Mouse (Mus musculus) naive thymus-derived CD4-positive, alpha-beta T cell, adult 2 months (primary cell): ENCODE results near the gene Bicc1.

Experiments
- DNase-seq: peaks from one replicate; pipeline ENCODE4 v3.0.0-alpha.2; 2011; ENCODE audit warnings: low read depth

Gene Bicc1

DNA sequence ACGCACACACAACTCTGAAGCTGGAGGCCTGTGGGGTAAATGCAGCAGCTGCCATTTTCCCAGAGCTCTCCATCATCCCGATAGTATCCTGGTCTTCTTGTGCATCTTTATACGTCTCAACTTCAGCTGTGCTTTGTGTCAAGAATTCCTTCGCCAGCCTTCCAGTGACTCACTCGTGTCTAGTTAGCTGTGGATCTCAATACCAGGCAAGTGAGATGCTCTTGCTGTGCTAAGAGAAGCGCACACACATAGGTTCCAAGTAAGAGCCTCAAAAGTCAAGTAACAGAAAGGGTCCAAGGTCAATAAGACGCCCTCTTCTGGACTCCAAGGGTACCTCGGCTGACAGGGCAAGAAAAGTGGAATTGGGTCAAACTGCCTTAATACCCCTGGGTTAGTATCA lies 37.0 kb downstream of the Bicc1 start:
- no peak for DNase-seq

- DNase-seq, result no peak
Measured at GRCm38 (mm10) chr10:71120769-71121165, 38.7 kb downstream of the Bicc1 start.

DNA sequence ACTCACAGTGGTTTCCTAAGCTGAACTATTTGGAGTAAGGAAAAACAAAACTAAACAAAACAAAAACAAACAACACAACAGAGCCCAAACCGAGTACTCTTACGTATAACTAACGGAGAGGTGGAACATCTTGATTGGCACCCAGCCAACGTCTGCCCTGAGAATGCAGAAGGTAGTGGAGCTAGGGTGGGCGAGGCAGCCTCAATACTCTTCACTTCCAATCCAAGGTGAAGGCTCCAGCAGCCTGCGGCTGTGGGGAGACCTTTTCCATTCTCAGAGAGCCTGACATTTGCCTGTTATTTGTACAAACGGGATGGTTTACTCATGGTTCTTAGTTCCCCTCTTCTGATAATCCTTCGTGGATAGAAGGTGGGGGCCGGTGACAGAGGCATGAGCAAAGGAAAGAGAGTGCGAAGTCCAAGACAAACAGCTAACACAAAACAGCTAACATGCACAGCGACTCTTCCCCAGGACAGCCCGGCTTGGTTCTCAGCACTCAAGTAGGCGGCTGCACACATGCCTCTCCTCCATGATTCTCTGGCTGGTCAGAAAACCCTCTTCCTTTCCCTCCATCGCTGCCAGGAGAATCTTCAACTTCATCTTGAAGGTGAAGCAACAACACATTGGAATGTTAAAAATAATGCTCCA lies 39.3 kb downstream of the Bicc1 start:
- DNase-seq, result no peak

DNA sequence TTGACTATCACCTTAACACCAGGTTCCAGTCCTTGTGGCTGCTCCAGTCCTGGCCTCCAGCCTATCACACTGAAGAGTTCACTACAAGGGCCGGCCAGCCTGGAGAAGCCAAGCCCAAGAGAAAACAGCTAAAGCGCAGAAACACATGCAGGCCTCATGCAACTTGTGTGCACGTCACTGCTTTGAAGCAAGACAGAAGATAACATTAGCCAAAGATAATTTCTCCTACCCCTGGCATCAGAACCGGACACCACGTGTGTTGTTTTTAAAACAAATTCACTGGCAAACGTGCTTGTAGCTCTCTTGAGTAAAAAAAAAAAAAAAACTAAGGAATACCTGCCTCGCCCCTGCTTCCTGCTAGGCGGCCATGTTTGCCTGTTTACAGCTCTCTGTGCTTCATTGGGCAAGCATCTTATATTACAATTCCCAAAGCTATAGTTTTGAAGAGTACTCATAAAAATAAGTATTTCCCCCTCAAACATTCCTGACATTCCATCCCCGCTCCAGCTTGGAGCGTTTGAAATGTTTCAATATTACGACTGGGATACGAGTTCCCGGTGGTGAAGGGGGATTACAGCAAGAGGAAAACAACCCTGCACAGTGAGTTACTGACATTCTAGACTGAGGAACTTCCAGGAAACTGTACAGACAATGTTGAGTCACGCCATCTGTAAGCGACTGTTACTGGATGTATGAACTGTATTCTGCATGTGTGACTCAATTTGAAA lies 40.2 kb downstream of the Bicc1 start:
- no peak for DNase-seq

- DNase-seq, result no peak
Measured at GRCm38 (mm10) chr10:71117766-71118165, 41.7 kb downstream of the Bicc1 start.

DNA sequence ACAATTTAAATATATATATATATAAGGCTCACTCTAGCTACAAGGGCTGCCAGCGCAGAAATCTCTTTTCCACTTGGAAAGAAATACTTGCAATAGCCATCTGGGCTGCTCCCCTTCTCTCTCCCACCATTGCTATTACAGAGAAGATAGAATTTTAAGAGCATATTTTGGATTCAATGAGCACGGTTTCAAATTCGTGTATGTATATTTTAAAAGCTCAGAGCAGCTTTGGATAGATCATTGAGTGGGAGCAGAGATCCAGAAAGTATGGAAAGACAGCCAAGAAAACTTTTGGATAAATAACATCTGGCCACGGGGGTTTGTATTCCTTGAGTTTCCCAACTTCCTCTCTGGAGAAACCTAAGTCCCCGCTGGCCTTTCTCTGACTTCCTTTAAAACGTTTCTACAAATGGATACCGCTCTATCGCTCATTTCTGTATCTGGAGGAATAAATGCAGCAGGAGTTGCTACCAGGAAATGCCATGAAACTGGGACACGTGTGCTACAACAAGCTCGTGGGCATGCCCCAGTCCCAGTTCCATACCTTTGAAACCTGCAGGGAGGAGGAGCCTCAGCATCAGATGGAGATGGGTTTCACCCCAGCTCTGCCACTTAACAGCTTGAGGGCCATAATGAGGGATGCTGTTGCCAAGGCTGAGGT lies 45.1 kb downstream of the Bicc1 start:
- DNase-seq, result no peak

GRCm38 (mm10) chr10:71106491-71107205 lies 52.9 kb downstream of the Bicc1 start:
- DNase-seq, result no peak

DNA sequence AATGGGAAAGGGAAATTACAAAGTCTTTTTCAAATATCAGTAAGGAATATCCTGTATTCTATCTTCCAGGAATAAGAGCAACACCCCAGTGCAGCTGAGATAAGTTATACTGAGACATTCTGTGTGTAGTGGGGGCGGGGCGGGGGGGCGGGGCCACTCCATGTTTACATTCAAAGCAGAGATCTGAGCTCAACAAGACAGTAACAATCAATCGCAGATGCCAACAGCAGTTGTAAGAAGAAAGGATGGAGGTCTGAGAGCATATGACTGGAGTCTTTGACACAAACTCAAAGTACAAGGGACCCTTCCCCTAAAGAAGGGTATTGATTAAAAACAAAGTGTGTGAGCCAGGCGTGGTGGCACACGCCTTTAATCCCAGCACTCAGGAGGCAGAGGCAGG lies 54.7 kb downstream of the Bicc1 start:
- no peak for DNase-seq

- DNase-seq, result no peak
Measured at GRCm38 (mm10) chr10:71100815-71101499, 58.5 kb downstream of the Bicc1 start.

DNA sequence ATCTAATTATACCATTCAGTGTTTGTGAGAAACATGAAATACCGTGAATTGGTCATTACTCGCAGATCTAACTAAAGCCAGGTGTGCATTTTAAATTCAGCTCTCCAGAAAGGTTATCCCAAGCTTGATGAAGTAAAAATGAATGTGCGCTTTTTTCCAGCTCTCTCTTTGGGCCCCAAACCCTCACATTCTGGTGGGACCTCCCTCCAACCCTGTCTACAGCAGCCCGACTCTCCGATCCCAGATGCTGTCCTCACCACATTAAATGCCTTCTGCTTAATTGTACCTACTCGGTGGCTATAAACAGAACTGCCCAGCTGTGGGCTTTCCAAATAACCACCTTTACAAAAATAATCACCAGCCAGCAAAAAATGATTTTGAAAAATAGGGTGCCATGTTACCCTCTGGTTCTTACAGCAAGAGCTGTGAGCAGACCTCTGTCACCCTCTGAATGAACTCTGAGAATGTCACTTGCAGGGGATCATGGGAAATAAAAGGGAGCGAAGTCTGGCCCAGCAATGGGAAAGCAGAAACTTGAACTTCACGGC lies 64.7 kb downstream of the Bicc1 start:
- DNase-seq, result no peak

- no peak for DNase-seq
Measured at GRCm38 (mm10) chr10:71093312-71093711, 66.2 kb downstream of the Bicc1 start.

- no peak for DNase-seq
Measured at GRCm38 (mm10) chr10:71087359-71087716, 72.2 kb downstream of the Bicc1 start.

- DNase-seq, result no peak
Measured at GRCm38 (mm10) chr10:71086571-71087358, 72.7 kb downstream of the Bicc1 start.

DNA sequence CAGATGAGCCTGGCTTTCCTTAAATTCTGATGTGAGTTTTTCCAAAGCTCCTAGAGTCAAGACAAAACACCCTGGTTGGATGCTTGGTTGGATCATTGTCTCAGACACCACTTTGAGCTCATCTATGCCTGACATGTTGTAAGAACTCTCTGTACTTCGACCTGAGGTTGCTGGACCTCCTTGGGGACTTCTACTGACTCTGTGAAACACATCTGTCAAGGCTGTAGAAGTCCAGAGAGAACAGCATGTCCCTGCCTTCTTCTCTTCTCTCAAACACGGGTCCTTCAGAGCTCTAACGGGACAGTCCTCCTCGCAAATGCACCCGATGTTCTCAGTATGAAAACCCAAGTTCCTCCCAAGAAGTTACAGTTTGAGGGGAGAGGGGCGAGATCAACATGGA lies 76.5 kb downstream of the Bicc1 start:
- no peak for DNase-seq

DNA sequence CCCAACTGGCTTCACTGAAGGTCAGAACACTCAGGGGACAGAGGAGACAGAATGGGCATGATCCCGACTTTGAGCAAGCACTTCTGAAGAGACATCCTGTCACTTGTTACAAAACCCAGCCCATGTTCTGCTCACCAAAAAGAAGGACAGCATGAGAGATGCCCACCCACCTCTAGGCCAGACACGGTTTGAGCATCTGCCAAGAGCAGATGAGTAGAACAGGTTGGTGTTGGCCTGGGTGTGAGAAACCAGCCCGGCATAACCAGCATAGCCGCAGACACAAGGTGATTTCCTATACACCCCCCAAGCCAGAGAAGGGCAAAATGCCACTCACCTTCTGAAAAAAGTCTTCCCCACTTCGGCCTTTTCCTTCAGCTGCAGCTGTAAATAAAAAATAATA lies 80.6 kb downstream of the Bicc1 start:
- no peak for DNase-seq

DNA sequence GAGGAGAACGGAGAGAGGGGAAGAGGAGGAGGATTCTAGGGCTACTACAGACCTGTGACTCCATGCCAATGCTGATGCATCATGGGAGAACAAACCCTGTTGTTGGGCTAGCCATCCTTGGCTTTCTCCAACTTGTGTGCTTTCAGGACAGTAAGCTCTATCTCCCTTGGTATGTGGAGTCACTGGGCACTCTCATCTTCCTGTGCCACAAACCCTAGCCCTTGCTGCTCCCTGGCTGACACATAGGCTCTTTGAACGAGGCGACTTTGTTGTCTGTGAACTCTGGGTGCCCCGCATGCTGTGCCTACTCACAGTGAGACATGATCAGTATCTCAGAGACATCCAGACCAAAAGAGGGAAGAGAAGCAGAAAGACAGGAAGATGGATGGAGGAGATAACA lies 94.5 kb downstream of the Bicc1 start:
- DNase-seq, result no peak

DNA sequence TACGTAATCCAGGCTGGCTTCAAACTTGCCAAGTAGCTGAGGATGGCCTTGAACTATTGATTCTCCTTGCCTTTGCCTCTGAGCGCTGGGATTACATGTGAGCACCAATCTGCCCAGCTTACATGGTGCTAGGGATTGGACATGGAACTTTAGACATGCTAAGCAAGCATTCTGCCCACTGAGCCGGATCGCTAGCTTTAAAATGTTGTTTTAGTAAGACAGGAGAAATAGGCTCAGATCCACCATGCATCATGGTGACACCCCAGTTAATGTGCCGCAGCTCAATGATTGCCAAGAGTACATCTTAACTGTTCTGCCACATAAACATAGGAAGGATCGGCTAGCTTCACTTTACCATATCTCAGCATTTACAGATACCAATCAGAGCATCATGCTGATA lies 94.9 kb downstream of the Bicc1 start:
- DNase-seq, result no peak

DNA sequence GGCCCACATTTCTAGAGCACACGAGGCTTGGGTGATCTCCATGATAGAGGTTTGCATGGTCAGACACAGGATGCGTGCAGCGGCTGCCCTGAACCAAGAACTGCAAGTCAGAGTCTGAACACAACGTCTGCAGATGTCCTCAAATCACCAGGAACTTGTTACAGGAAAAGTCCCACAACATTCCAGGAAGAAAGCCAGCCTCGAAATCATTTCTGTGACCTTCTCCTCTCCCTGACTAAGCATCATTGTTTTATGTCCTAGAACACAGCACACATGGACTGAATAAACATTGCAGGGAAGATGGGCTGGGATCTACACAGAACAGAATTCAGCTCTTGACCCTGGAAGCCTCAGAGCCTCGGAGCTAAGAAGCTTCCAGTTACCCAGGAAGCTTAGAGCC lies 97.3 kb downstream of the Bicc1 start:
- no peak for DNase-seq

GRCm38 (mm10) chr10:71060269-71060668 lies 99.2 kb downstream of the Bicc1 start:
- no peak for DNase-seq

DNA sequence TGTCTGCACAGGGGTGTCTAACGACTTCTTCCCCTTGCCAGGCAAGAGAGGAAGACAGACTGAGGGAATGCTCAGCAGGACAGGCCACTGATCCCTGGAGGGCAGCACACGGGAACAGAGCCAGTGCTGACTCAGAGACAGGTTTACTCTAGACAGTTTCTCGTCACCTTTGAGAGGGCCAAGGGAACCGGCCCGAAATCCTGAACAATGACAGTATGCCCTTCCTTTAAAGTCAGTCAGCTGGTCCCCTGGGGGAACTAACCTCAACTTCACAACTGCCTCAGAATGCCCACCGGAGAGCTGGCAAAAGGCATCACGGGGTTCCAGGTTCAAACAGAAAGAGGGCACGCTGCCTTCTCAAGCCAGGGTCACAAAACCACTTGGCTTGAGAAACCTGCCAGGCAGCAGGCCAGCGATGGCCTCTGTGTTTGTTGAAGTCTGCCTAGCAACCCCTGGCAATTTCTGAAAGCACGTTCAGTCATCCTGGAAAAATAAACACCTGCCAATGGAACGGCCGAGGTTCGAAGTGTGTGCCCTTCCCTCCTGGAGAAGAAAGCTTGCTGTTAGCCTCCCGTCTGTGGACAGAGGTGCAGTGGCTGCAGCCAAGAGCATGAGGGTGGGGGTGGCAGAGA lies 100.8 kb downstream of the Bicc1 start:
- DNase-seq, result no peak

- no peak for DNase-seq
Measured at GRCm38 (mm10) chr10:71058070-71058469, 101.4 kb downstream of the Bicc1 start.
